Mouse (Mus musculus): Measurements from ENCODE around the gene Ripk1.
"Not testable (repeated sequence)": the region's sequence is repeated elsewhere in the genome, so short reads cannot be mapped to it uniquely, and the experiment has no call there.

Gene Ripk1

GRCm38 (mm10) chr13:34037172-34038055, 35.3 kb downstream of the Ripk1 start, which contains the start of gene Bphl:
TSS of gene Bphl (plus strand) at chr13:34037597.
- DNase-seq (ENCODE audit: low read depth in 2 of 2, low spot score in 2 of 2) = peak; percentile 78 to 79

- DNase-seq (ENCODE audit: low read depth in 2 of 2, low spot score in 2 of 2) = no peak
Observed at GRCm38 (mm10) chr13:34038056-34038432, 35.9 kb downstream of the Ripk1 start.

- DNase-seq (ENCODE audit: low read depth in 2 of 2, low spot score in 2 of 2) = no peak
Observed at GRCm38 (mm10) chr13:34038901-34039341, 36.8 kb downstream of the Ripk1 start.

GRCm38 (mm10) chr13:34040091-34040490, 37.9 kb downstream of the Ripk1 start:
- no peak for DNase-seq (ENCODE audit: low read depth in 2 of 2, low spot score in 2 of 2)

- DNase-seq (ENCODE audit: low read depth in 2 of 2, low spot score in 2 of 2) = no peak
Observed at GRCm38 (mm10) chr13:34043716-34044393, 41.7 kb downstream of the Ripk1 start.

GRCm38 (mm10) chr13:34045511-34046249, 43.5 kb downstream of the Ripk1 start:
- DNase-seq (ENCODE audit: low read depth in 2 of 2, low spot score in 2 of 2) = no peak

GRCm38 (mm10) chr13:34046421-34047012, 44.4 kb downstream of the Ripk1 start:
- peak; percentile 54 to 65 for DNase-seq (ENCODE audit: low read depth in 2 of 2, low spot score in 2 of 2)

- DNase-seq (ENCODE audit: low read depth in 2 of 2, low spot score in 2 of 2) = no peak
Observed at GRCm38 (mm10) chr13:34047526-34047925, 45.4 kb downstream of the Ripk1 start.

GRCm38 (mm10) chr13:34050479-34050878, 48.3 kb downstream of the Ripk1 start:
- no peak for DNase-seq (ENCODE audit: low read depth in 2 of 2, low spot score in 2 of 2)

- DNase-seq (ENCODE audit: low read depth in 2 of 2, low spot score in 2 of 2) = no peak
Observed at GRCm38 (mm10) chr13:34051692-34052091, 49.5 kb downstream of the Ripk1 start.

GRCm38 (mm10) chr13:34053673-34054282, 51.6 kb downstream of the Ripk1 start:
- no peak for DNase-seq (ENCODE audit: low read depth in 2 of 2, low spot score in 2 of 2)

GRCm38 (mm10) chr13:34054391-34054790, 52.2 kb downstream of the Ripk1 start:
- DNase-seq (ENCODE audit: low read depth in 2 of 2, low spot score in 2 of 2) = no peak

GRCm38 (mm10) chr13:34054983-34055382, 52.8 kb downstream of the Ripk1 start:
- no peak for DNase-seq (ENCODE audit: low read depth in 2 of 2, low spot score in 2 of 2)

GRCm38 (mm10) chr13:34057252-34057651, 55.1 kb downstream of the Ripk1 start:
- no peak for DNase-seq (ENCODE audit: low read depth in 2 of 2, low spot score in 2 of 2)

- no peak for DNase-seq (ENCODE audit: low read depth in 2 of 2, low spot score in 2 of 2)
Observed at GRCm38 (mm10) chr13:34060061-34060460, 57.9 kb downstream of the Ripk1 start.

- no peak for DNase-seq (ENCODE audit: low read depth in 2 of 2, low spot score in 2 of 2)
Observed at GRCm38 (mm10) chr13:34062466-34062865, 60.3 kb downstream of the Ripk1 start.

- DNase-seq (ENCODE audit: low read depth in 2 of 2, low spot score in 2 of 2) = no peak
Observed at GRCm38 (mm10) chr13:34066351-34066750, 64.2 kb downstream of the Ripk1 start.

- DNase-seq (ENCODE audit: low read depth in 2 of 2, low spot score in 2 of 2) = no peak
Observed at GRCm38 (mm10) chr13:34070296-34070695, 68.1 kb downstream of the Ripk1 start.

- DNase-seq (ENCODE audit: low read depth in 2 of 2, low spot score in 2 of 2) = no peak
Observed at GRCm38 (mm10) chr13:34071836-34072235, 69.7 kb downstream of the Ripk1 start.

GRCm38 (mm10) chr13:34072847-34073246, 70.7 kb downstream of the Ripk1 start:
- no peak for DNase-seq (ENCODE audit: low read depth in 2 of 2, low spot score in 2 of 2)

GRCm38 (mm10) chr13:34074441-34074840, 72.3 kb downstream of the Ripk1 start:
- DNase-seq (ENCODE audit: low read depth in 2 of 2, low spot score in 2 of 2) = not testable (repeated sequence)

Data from CD8-positive naive resting alpha-beta T cell, adult 2 months (primary cell).